Mouse (Mus musculus) intestine, embryonic 14.5 days (tissue): Measurements from ENCODE around the gene Nod2. TPM values are rescaled to one million over a fixed set of nuclear protein-coding genes. Genes with fewer than 3 reads are reported as not detected.
"Not testable (repeated sequence)": the region's sequence is repeated elsewhere in the genome, so short reads cannot be mapped to it uniquely, and the experiment has no call there.

ENCODE experiments used
- ATAC-seq: fragments of 200-750 bp; cut with Nextera tagmentation; replicated peaks from 2 replicates; pipeline ENCODE4 v1.8.0; 2017; ENCODE audit warnings: low read depth, moderate number of reproducible peaks, moderate TSS enrichment, moderate library complexity; ENCODE audit not compliant: low FRiP score, low TSS enrichment
- DNase-seq: peaks from one replicate; pipeline ENCODE4 v3.0.0-alpha.2; 2018; ENCODE audit warnings: low spot score
- H3K27ac ChIP-seq: fragments of 300-500 bp; sonication (generic); 2 replicates; pipeline ENCODE4 v1.5.1; 2014; ENCODE audit warnings: low read depth, mild to moderate bottlenecking, control low read depth
- H3K27me3 ChIP-seq: fragments of 300-500 bp; sonication (generic); replicated peaks from 2 replicates; pipeline ENCODE4 v1.6.1; 2014; ENCODE audit warnings: low read length, control low read depth; ENCODE audit not compliant: control insufficient read depth, insufficient read depth
- H3K36me3 ChIP-seq: fragments of 300-500 bp; sonication (generic); 2 replicates; pipeline ENCODE4 v1.6.1; 2014; ENCODE audit warnings: low read length, control low read depth; ENCODE audit not compliant: control insufficient read depth, insufficient read depth
- H3K4me1 ChIP-seq: fragments of 300-500 bp; sonication (generic); replicated peaks from 2 replicates; pipeline ENCODE4 v1.6.1; 2014; ENCODE audit warnings: low read length, control low read depth, mixed read lengths; ENCODE audit not compliant: control insufficient read depth, insufficient read depth
- H3K4me2 ChIP-seq: fragments of 300-500 bp; sonication (generic); 2 replicates; pipeline ENCODE4 v1.6.1; 2014; ENCODE audit warnings: low read length
- H3K4me3 ChIP-seq: fragments of 300-500 bp; sonication (generic); 2 replicates; pipeline ENCODE4 v1.5.1; 2014; ENCODE audit warnings: low read depth, low read length, control low read depth, mixed read lengths
- H3K9ac ChIP-seq: fragments of 300-500 bp; sonication (generic); 2 replicates; pipeline ENCODE4 v1.6.1; 2014; ENCODE audit warnings: mild to moderate bottlenecking, low read length
- H3K9me3 ChIP-seq: fragments of 300-500 bp; sonication (generic); 2 replicates; pipeline ENCODE4 v1.6.1; 2016; ENCODE audit warnings: low read length, control low read depth; ENCODE audit not compliant: control insufficient read depth
- WGBS: fragments of 180-500 bp; shearing (Covaris S2); extraction: QIAGEN DNeasy Blood & Tissue Kit; methylation state at CpG from one replicate; pipeline ENCODE4 v1.1.7; 2014; 5-methylcytosine and 5-hydroxymethylcytosine counted together
- polyA plus RNA-seq: library from polyadenylated mRNA; unstranded; fragments of >200 nt; fragmentation: Nextera tagmentation; extraction: Ambion mirVana; gene quantifications from 2 replicates; pipeline ENCODE4 v1.2.1, GENCODE M21; 2014

Gene Nod2
- polyA plus RNA-seq, 1 experiment from 2014 or later, result 0.12 TPM

DNA sequence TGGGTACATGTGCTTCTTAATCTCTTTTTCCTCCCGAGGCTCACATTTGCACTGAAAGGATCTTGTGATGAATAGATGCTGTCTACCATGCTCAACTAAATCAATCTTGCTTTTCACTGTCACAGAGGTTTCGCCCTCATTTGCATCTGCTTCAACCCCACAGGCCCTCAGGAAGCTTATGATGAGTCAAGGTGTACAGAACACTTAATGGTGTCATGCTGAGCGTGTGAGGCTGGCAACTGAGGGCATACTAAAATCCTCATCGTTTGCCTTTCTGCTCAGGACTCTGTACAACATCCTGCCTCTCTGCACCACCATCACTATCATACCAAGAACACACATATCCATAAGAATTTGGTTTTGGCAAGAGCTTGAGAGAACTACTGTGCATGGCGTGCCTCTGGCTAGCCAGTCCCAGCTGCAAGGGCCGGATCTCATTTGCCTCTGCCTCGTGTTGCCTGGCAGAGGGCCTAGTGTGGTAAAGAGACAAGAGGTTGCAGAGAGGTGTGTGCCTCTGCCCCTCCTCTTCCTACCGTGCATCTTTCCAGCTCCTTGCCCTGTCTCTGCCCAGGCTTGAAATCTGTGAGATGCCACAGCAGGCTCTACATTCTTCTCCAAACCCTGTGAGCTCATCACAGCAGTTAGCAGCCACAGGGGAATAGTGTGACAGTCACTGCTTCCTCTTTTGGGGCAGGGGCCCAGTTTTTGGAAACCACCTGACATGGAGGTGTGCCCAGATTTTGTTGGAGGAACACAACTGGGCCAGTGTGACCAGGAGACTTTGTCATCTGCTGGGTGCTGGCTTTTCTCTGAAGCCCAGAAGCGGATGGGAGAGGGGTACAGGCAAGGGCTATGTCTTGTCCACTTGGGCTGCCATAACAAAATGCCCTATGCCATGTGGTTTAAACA is 9.8 kb upstream of the Nod2 start:
- Histone ChIP-seq H3K4me1 (0 out of 2 replicates have a peak, but pooled peaks cover 3% of the 10 kb centered on the region), H3K9ac (no peak overlapping the region), H3K27me3 (no peaks in the 10 kb centered on the region), H3K36me3 (no peaks in the 10 kb centered on the region), H3K27ac (no peak overlapping the region), H3K4me2 (no peak overlapping the region), H3K4me3 (no peak overlapping the region), H3K9me3 (no peaks in the 10 kb centered on the region)
- DNase-seq (no peak), ATAC-seq (no peak)
- WGBS, result 79% methylated on average over 9 of the region's 9 CpGs

GRCm38 (mm10) chr8:88638908-88639307 is 8.2 kb upstream of the Nod2 start:
- WGBS, result 97% methylated on average over 3 of the region's 3 CpGs
- Histone ChIP-seq H3K4me2 (no peak overlapping the region), H3K4me1 (0 out of 2 replicates have a peak, but pooled peaks cover 3% of the 10 kb centered on the region), H3K4me3 (no peak overlapping the region), H3K9ac (no peak overlapping the region), H3K36me3 (no peaks in the 10 kb centered on the region), H3K9me3 (no peaks in the 10 kb centered on the region), H3K27ac (no peak overlapping the region), H3K27me3 (no peaks in the 10 kb centered on the region)
- no peak for DNase-seq
- ATAC-seq, result no peak

DNA sequence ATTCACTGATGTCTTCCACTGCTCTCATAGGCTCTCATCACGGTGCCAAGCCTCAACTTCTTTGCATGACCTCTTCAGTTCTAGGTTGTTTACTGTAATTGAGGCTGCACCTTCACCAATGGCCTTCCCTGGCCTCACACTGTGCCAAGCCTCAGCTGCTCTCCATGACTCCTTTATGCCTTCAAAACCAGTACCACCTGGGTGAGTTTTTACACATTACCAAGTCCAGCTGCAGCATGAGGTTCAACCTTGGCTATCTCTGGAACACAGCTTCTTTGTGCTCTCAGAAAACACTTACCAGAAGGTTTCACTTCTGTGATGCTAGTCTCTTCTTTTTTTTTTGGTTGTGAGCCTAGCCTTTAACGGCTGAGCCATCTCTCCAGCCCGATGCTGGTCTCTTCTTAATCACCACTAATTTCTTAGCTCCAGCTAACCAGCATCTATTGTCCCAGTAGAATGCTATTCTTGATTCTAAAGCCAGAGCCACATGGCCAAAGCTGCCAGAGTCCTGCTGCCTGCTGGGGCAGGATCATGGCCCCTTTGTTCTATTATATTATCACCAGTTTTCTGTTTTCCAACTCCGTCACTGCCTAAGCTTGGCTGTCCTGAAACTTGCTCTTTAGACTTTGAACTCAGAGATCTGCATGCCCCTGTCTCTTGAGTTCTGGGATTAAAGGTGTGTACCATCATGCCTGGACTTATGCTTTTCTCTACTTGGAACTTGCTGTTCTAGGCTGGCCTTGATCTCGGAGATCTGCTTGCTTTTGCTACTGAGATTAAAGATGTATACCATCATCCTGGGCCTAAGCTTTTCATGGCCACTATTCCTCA is 4.2 kb upstream of the Nod2 start:
- 78% methylated on average over 5 of the region's 5 CpGs for WGBS
- Histone ChIP-seq H3K27ac (no peak overlapping the region), H3K27me3 (no peaks in the 10 kb centered on the region), H3K9ac (no peak overlapping the region), H3K4me2 (no peak overlapping the region), H3K36me3 (no peaks in the 10 kb centered on the region), H3K4me3 (no peak overlapping the region), H3K9me3 (no peaks in the 10 kb centered on the region), H3K4me1 (no peaks in the 10 kb centered on the region; the same call in 1 of the 2 replicates)
- no peak for ATAC-seq
- DNase-seq, result no peak

GRCm38 (mm10) chr8:88648322-88648721 is 1.2 kb downstream of the Nod2 start:
- no peaks in the 10 kb centered on the region for H3K36me3 ChIP-seq
- H3K9me3 ChIP-seq, result no peaks in the 10 kb centered on the region
- no peak overlapping the region for H3K4me2 ChIP-seq
- H3K4me1 ChIP-seq, result no peaks in the 10 kb centered on the region; the same call in 1 of the 2 replicates
- H3K27me3 ChIP-seq, result no peaks in the 10 kb centered on the region
- no peak overlapping the region for H3K9ac ChIP-seq
- no peak overlapping the region for H3K4me3 ChIP-seq
- DNase-seq (no peak), ATAC-seq (no peak)
- no peak overlapping the region for H3K27ac ChIP-seq

DNA sequence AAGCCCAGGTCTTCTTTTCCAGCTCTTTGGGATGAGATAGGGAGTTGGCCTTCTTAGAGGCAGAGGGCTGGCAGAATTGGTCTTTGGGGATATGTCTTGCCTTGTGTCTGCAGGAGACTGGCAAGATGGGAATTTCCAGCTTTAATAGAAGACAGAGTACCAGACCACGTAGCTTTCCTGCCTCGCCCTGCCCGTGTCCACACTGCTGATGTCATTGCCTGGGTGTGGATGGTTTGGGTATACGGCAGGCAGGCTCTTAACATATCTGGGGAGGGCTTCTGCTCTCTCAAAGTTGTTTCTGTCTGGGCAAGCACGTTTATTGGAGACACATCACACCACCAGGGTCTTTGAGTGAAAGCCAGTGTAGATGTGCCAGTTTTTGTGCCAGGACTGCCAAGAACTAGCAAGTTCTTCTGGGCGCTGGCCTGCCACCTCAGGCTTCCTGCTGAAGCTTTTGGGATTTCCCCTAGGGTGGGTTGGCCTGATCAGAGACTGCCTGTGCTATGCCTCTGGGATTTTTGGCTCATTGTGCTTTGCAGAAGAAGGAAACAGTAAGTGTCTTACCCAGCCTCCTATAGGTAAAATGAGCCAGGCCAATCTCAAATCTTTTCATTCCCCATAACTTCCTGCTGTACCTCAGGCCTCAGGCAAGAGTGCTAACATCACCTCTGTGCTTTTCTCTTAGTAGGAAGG is 3.0 kb downstream of the Nod2 start:
- Histone ChIP-seq H3K27ac (no peak overlapping the region), H3K9ac (no peak overlapping the region), H3K4me3 (no peak overlapping the region), H3K9me3 (no peaks in the 10 kb centered on the region), H3K4me1 (no peaks in the 10 kb centered on the region; the same call in 1 of the 2 replicates), H3K36me3 (no peaks in the 10 kb centered on the region), H3K27me3 (no peaks in the 10 kb centered on the region), H3K4me2 (no peak overlapping the region)
- WGBS, result 69% methylated on average over 6 of the region's 6 CpGs
- no peak for ATAC-seq
- DNase-seq, result no peak

DNA sequence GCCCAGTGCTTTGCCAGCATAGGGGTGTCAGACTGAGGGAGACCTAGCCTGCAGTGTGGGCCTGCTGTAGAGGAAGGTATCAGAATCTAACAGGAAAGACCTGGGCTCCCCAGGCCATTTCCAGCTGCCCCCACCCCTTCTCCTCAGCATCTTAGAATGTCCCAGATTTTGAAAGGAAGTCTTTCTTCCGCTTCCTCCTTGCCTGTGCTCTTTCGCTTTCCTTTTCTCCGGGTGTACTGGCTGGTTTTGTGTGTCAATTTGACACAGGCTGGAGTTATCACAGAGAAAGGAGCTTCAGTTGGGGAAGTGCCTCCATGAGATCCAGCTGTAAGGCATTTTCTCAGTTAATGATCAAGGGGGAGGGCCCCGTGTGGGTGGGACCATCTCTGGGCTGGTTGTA is 4.0 kb downstream of the Nod2 start:
- not testable (repeated sequence) for H3K36me3 ChIP-seq, H3K27me3 ChIP-seq, H3K4me1 ChIP-seq, H3K4me3 ChIP-seq, H3K9me3 ChIP-seq, ATAC-seq, H3K27ac ChIP-seq, H3K9ac ChIP-seq, H3K4me2 ChIP-seq, DNase-seq
- WGBS, result 70% methylated on average over 4 of the region's 4 CpGs

DNA sequence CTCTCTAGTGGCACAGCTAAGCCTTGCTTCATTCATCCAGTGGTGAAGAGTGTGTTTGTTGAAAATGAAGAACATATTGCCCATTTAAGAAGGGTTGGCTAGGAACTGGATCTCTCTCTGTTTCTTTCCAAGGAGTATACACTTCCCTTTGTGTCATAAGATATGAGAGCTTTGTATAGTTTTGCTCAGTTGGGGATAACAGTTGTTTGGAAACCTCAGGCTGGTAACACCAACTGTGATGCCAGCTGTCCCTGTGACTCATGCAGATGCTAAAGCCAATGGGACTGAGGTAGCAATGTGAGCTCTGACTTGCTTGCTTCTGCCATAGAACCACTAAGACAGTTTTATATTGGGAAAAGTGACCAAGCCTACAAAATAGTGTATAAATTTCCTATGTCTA is 8.2 kb downstream of the Nod2 start:
- Histone ChIP-seq H3K4me3 (no peak overlapping the region), H3K9ac (no peak overlapping the region), H3K4me1 (no peaks in the 10 kb centered on the region), H3K27me3 (no peaks in the 10 kb centered on the region), H3K4me2 (no peak overlapping the region), H3K9me3 (no peaks in the 10 kb centered on the region), H3K27ac (no peak overlapping the region), H3K36me3 (no peaks in the 10 kb centered on the region)
- no peak for DNase-seq
- ATAC-seq, result no peak

- DNase-seq (no peak), ATAC-seq (no peak)
- Histone ChIP-seq H3K27ac (no peak overlapping the region), H3K9ac (no peak overlapping the region), H3K4me3 (no peak overlapping the region), H3K4me2 (no peak overlapping the region), H3K36me3 (no peaks in the 10 kb centered on the region), H3K9me3 (no peaks in the 10 kb centered on the region), H3K4me1 (0 out of 2 replicates have a peak, but pooled peaks cover under 1% of the 10 kb centered on the region), H3K27me3 (no peaks in the 10 kb centered on the region)
- 85% methylated on average over 3 of the region's 3 CpGs for WGBS
These were observed 12.8 kb downstream of the Nod2 start for GRCm38 (mm10) chr8:88659873-88660272.
